Mouse (Mus musculus) telencephalon, adult 2 months (tissue): ENCODE results near the gene Eva1b.
"Not testable (repeated sequence)": the region's sequence is repeated elsewhere in the genome, so short reads cannot be mapped to it uniquely, and the experiment has no call there.

Experiments used
- DNase-seq: peaks from one replicate; pipeline ENCODE4 v3.0.0-alpha.2; 2011; ENCODE audit warnings: low read depth, low spot score

Gene Eva1b

DNA sequence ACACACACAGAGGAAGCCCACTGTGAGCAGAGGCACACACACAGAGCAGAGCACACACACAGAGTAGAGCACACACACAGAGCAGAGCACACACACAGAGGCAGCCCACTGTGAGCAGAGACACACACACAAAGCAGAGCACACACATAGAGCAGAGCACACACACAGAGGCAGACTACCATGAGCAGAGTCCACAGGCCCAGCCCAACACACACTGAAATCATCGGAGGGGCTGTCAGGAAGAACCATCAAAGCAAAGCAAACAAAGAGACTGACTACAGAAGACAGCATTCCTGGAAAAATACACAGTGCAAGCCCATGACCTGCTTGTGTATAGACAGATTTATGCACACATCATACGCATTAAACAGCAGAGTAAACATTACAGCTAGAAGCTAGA is 8.3 kb downstream of the Eva1b start:
- no peak for DNase-seq

DNA sequence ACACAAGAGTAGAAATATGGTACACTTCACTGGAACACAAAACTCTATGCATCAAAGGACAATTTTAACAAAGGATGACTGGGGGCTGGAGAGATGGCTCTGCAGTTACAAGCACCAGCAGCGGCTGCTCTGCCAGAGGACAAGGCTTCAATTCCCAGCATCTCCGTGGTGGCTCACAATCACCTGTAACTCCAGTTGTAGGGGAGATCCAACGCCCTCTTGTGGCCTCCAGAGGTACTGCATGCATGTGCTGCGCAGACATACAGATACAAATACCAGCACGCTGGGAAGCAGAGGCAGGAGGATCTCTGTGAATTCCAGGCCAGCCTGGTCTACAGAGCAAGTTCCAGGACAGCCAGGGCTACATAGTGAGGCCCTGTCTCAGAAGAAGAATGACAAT is 9.1 kb downstream of the Eva1b start:
- no peak for DNase-seq

DNA sequence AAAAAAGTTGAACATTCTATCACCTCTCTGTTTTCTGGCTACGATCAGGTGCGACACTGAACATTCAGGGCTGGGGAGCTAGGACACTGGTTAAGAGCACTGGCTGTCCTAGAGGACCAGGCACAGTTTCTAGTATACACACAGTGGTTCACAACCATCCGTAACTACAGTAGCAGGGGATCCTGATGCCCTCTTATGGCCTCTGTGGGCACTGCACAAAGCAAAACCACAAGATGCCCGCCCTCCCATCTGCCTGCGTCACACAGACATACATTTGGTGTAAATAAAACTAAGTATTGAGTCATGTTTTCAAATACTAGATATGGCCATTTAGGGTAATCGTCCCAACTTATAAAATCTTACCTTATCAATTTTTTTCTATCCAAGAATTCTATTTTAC is 10.0 kb downstream of the Eva1b start:
- DNase-seq = no peak

DNA sequence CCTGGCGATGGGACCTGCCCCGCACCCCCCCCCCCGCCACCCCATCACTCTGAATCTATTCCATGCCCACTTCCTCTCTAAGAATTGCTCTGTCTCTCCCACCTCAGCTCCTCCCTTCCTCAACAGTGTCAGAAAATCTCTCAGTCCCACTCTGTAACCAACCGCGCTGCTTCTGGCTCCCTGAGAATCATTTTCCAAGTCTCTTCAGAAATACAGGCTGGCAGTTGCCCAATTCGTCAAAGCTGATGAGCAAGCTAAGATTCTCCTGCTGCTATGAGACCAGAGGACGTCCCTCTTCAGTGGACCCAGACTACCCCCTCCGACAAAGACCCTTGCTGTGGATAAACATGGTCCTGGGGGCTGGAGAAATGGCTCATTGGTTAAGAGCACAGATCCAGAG is 11.9 kb downstream of the Eva1b start:
- peak; percentile 18 for DNase-seq

DNA sequence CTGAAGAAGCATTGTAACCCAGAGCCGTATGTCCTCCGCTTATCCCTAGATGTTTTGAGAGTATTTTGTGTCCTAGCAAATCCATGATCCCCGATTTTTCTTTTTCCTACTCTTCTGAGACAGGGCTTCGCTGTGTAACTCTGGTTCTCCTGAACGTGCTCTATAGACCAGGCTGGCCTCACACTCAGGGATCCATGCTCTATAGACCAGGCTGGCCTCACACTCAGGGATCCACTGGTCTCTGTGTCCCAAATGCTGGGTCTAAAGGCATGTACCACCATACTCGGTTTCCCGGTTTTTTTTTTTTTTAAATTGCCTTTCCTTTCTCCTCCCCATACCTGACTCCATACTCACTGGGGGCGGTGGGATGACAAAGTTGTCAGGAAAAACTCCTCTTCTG is 13.4 kb downstream of the Eva1b start:
- no peak for DNase-seq

DNA sequence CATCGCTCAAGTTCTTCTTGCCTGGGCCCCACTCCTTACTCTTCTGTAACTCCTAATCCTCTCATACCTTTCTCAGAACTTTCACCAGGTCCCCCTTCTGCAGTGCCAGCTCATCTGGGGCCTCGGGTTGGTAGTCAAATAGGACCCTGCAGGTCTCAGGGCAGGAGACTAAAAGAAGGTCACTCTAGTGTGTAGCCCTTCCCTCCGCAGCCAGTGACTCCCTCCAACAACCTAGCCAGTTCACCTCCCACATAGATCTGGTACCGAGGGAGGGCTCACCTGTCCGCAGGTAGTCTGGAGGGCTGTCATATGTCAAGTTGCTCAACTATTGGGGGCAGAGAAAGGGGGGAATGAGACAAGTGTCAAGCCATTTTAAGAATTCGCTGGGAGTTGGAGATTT is 13.9 kb downstream of the Eva1b start:
- DNase-seq = no peak

DNA sequence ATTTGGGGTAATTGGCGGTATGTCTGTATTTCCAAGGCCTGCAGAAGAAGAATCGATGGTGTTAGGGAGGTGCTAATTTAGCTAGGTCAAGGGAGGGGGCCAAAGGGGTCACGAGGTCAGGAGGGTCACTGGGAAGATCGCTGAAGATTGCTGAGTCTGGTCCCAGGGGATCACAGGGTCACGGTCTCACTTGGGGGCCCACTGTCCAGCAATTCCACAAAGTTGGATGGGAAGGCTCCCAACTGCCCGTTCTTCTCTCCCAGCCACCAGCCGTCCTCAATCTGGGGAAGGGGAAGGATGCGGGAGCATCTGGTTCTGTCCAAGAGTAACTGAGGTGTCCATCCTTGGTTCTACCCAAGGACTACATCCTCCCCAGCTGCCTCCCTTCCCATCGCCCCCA is 14.4 kb downstream of the Eva1b start:
- DNase-seq = no peak

DNA sequence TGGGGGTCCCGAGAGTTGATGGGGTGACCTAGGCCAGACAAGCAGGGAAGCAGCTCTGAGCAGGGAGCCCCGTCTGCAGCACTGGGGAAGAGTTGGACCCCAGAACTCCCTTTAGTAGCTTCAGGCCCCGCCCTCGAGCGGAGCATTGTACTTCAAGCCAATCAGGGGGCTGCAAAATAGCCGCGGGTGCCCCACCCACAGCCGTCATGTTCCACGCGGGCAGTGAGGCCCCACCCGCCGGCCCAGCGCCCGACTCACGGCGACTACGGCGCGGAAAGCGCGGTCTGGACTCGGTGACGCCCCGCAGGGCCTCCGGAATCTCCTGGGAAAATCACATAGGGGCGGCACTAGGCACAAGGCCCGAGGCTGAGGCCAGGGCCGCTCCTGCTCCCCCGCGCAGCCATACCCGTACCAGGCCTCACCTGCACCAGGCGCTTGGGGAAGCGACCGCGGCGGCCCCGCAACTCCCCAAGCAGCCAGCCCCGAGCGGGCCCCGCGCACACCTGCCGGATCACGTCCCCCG is 15.1 kb downstream of the Eva1b start:
- peak; percentile 46 for DNase-seq

DNA sequence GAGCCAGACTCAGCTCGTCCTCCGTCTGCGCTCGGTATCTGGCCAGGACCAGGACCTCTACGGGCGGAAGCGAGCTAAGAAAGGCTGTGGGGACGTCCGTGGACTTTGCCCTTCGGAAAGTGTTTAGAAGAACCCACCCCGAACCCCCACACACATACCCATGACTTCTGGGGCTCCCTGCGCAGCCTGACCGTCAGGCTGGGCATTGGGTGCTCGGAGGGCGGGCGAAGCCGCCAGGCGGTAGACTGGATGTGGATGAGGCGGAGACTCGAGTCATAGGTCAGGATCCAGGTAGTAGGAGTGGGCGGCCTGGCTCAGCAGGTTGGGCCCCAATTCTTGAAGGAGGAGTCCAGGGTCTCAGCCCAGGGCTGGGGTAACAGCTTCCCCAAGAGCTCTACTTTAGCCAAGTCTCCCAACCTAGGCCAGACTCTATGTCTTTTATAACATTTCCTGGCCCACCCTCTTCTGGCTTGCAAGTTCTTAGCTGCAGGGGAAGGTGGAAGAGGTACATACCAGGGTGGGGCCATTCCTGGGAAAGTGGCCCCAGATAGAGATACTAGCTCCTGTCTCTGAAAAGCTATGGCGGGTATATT is 15.6 kb downstream of the Eva1b start, which contains the start of gene Sh3d21:
Gene Sh3d21, minus strand, starts transcription at position 425 of the 593 bp plus-strand sequence.
- DNase-seq = no peak

DNA sequence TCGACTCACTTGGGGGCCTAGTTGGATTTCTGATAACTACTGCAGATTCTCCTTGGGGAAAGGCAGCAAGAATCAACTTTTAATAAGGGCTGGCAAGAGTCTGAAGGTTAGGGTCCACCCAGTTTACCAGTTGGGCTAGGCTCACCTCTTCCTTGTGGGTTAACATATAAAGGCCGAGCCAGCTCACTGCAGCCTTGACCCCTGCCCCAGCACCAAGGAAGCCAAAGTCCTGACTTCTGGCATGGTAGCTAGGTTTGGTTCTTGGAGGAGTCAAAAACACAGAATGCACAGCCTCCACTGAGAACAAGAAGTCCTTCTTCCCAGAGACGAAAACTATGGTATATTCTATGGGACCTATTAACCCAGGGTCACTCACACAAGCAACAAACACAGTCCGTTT is 16.1 kb downstream of the Eva1b start:
- DNase-seq = no peak

DNA sequence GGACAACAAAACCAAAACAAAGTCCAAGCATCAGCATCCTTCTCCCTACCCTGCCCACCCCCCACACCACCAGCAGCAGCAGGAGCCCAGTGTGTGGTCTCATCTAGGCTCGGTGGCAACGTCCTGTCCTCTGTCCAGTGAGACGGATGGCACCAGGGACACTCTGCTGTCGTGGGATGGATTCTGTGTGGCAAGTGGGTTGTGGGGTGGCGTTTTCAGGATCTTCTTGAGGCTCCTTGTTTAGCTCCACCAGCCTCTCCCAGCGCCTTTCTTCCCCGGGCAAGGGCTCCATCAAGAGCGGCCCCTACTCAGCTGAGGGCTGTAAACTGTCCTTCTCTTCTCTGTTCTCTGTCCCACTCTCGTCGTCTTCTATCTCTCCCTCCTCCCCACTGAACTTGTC is 17.5 kb downstream of the Eva1b start:
- not testable (repeated sequence) for DNase-seq

DNA sequence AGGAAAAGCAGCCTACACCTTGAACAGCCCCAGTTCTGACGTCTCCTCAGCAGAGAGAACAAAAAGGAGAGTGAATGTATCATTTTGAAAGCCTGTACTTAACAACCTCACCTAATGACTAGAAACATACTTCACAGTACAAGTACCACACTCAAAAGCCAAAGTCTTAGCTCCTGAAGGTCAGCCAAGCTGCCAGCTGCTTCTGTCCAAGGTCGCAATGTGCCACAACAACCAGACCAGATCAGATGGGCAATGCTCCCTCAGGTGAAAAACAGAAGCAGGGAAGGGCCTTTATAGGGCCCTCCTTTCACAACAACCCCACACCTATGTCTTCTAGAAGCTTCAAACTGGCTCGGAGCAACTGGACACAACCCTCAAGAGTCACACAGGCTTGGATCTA is 18.5 kb downstream of the Eva1b start:
- no peak for DNase-seq

DNA sequence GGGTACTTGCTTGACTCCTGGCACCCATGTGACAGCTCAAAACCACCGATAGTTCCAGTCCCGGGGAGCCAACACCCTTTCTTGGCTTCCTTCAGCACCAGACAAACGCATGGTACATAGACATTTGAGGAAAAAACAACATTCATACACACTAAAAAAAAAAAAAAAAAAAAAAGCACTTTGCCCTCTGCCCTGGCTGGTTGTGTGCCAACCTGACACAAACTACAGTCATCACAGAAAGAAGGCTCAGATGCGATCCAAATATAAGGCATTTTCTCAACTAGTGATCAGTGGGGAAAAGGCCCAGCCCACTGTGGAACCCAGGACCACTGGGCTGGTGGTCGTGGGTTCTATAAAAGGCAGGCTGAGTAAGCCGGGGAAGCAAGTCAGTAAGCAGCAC is 21.3 kb downstream of the Eva1b start:
- DNase-seq = no peak

DNA sequence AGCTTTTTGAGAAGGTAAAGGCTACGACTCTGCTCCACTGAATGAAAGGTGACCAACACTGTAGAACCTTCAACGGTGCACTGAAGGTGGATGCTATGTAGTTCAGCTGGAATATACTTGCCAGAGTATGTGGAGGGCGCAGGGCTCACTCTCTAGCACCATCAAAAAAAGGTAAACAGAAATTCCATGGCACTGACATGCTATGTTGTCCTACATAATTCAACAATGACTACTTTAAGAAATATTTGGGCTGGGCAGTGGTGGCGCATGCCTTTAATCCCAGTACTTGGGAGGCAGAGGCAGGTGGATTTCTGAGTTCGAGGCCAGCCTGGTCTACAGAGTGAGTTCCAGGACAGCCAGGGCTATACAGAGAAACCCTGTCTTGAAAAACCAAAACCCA is 23.2 kb downstream of the Eva1b start:
- not testable (repeated sequence) for DNase-seq

DNA sequence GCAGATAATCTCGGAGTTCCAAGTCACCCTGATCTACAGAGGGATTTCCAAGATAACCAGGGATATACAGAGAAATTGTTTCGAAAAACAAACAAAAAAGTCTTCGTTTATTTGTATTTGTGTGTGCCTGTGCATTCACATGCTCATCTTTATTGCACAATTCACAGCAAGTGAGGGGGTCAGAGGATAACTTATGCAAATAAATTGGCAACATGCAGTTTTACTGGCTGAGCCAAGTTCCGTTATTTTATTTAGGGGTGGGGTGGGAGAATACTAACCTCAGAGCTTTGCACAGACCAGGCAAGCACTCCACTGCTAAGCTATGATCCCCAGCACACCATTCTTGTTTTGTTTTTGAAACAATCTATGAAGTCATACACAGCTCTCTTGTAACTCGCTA is 26.3 kb downstream of the Eva1b start:
- no peak for DNase-seq

DNA sequence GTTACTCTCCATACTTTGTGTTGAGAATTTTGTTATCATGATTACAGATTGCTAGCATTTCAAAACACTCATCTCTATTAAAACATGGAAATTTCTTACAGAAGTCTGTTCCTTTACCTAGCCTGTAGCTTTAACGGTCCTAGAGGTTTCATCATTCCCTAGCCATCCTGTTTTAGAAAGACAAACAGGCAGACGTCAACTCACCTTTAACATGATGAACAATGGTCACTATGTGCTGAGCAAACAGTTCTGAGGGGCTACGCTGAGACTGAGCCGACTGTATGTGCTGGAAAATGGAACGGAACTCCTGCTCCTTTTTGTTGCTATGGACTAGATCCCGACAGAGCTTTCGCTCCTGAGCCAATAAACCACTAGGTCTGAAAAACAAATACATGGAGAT is 28.4 kb downstream of the Eva1b start:
- DNase-seq = not testable (repeated sequence)

DNA sequence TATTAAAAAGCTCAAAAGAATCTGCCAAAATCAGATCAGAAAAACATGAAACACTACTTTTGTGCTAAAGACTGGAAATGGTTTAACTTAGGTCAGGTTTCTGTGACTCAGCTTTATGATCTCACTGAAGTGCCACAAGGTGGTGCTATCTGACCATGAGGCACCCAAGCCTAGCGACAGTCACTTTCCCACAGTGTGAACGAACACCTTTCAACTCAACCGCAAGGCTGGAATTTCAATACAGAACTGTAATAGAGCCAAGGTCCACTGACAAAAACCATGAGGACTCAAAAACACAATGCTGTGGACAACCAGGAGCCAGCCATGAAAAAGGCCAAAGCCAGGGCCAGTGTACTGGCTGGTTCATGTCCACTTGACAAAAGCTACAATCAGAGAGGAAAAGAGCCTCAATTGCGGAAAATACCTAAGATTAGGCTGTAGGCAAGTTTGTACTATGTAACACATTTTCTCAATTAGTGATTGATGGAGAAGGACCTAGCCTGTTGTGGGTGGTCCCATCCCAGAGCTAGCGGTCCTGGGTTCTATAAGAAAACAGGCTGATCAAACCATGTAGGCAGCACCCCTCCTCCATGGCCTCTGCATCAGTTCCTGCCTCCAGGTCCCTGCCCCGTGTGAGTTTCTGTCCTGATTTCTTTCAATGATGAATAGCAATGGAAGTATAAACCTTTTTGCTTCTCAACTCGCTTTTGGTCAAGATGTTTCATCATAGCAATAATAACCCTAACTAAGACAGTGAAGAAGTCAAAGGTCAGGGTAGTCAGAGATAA is 33.8 kb downstream of the Eva1b start:
- peak; percentile 29 for DNase-seq

DNA sequence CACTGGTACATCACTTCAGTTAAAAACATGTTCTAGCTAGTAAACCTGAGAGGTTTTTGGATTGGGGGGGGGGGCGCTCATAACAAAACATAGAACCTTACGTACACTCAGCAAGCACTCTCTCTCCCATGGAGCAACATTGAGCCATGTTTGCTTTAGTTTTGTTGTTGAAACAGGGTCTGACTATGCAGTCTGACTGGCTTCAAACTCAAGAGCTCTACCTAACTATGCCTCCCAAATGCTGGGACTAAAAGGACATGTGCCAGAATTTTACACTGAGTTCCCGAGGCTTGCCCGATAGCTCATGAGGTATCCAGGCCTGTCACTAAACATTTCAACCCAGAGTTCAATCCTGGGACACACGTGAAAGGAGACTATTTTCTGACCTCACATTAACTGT is 35.5 kb downstream of the Eva1b start:
- no peak for DNase-seq

DNA sequence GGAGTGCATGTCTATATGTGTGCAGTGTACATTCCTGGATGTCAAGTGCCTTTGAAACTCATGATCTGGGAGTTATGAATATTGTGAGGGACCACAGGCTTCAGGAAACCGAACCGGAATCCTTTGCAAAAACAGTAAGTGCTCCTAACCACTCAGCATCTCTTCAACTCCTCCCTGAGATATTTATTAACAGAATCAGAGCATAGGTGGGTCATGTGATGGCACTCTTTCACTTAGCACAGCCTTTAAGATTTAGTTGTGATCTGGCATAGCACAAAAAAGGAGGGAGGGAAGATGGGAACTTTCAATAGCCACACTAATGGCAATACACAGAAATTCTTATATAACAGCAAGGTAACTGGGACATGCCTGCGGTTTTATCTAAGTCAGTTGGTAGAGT is 39.6 kb downstream of the Eva1b start:
- no peak for DNase-seq

DNA sequence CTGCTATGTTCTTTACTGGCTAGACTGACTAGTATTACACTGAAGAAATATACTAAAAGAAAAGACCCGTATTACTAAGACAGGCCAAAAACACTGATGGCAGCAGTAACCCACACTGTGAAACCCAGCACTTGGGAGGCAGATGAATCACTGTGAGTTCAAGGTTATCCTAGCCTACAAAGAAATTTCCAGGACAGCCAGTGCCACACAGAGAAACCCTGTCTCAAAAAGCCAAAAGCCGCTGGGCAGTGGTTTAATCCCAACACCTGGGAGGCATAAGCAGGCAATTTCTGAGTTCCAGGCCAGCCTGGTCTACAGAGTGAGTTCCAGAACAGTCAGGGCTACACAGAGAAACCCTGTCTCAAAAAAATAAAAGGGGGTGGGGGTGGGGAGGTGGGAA is 43.1 kb downstream of the Eva1b start:
- no peak for DNase-seq

DNA sequence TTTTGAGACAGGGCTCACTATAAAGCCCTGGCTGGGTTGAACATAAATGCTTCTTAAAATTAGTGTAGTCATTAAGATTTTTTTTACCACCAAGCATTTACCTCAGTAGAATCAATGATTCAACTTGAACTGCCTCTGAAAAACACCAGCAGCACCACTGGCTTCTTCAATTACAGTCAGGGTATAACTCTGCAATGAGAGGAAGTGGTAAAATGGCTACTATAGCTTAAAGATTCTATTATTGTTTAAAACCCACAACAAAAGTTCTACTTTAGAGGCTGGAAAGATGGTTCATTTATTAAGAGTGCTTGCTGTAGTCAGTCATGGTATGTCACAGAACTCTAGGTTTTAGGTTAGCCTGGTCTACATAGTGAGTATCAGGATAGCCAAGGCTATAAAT is 46.7 kb downstream of the Eva1b start:
- DNase-seq = no peak

DNA sequence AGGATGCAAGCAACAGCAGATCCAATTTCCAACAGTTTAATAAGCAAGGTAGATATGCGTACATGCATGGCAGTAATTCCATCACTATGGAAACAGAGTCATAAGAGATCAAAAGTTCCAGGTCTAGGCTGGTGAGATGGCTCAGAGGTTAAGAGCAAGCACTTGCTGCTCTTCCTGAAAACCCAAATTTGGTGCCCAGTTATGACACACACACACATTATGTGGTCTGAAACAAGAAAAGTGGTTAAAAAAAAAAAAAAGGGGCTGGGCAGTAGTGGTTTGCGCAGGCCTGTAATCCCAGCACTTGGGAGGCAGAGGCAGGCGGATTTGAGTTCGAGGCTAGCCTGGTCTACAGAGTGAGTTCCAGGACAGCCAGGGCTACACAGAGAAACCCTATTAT is 47.4 kb downstream of the Eva1b start:
- DNase-seq = no peak

DNA sequence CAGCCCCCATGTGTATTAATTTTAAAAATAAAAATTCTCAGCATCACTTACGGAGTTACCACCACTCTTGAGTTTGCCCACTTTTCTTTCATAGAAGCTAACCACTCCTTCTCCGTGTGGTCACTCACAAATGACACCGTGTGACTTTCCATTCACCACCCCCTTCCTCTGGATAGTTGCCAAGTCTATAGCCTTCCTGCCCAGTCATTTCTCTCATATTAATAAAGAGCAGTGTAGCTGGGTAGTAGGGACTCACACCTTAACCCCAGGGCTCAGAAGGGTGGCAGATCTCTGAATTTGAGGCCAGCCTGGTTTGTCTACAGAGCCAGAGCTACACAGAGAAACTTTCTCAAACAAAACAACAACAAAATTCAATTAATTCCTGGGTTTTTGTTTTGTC is 49.9 kb downstream of the Eva1b start:
- DNase-seq = no peak
